17 mouse cellular contexts compared by ENCODE assay signal in the genomic region with DNA sequence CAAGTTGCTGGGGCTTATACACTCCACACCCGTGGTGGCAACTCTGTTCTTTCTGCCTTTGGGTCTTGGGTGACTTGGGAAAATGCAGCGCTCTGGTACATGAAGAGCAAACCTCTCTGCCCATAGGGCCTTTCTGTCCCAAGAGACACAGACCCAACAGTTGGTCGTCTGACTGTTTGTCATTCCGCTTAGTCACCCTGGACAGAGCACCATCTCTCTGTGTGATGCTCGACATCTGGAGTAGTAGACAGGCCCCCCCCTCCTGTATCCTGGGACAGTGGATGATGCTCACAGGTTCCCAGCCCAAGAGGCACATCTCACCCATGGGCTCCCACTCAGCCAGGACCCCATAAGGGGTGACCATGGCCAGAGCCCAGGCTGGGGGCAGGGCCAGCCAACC. TPM values are rescaled to one million over a fixed set of nuclear protein-coding genes. Genes with fewer than 3 reads are reported as not detected.
A peak's percentile ranks its signal among the peaks of the same experiment; 100 is the strongest.
DNase-seq lines count a peak whose midpoint lies in the region; ATAC-seq and TF ChIP-seq lines count a peak whose summit lies in the region.
"Had no signal": no experiment of that assay in that cellular context is flagged by ENCODE, and none has a peak within 500 bp of the region (broad histone marks: within the 10 kb centered on the region; RNA-seq: fewer than 3 reads in every experiment).

No protein-coding gene starts in this region.

- no peak for TF ChIP-seq POLR2A in thymus, adult 2 months (IDR thresholded peaks at IDR 0.05; ENCODE audit: control insufficient read depth, extremely low read depth, insufficient read depth, low read length, poor library complexity)

- peaks cover 99% of the 10 kb centered on the region for H3K4me1 ChIP-seq in E14TG2a.4 (replicated peaks; ENCODE audit: low read depth, low read length)
- H3K4me1 ChIP-seq in hindbrain, embryonic 12.5 days = peaks cover 61% of the 10 kb centered on the region
- H3K4me1 ChIP-seq in midbrain, embryonic 13.5 days (replicated peaks) = peaks cover 49% of the 10 kb centered on the region
- peaks cover 30% of the 10 kb centered on the region for H3K4me1 ChIP-seq in thymus, adult 2 months (replicated peaks; ENCODE audit: control insufficient read depth, insufficient read depth, low read length)

- TF ChIP-seq CTCF in E14TG2a.4 (conservative IDR thresholded peaks at IDR 0.05; ENCODE audit: low read length) = no peak
- no peak for TF ChIP-seq CTCF in thymus, adult 2 months (IDR thresholded peaks at IDR 0.05; ENCODE audit: borderline replicate concordance, control insufficient read depth, extremely low read depth, insufficient read depth, low read length, poor library complexity)

- ATAC-seq in hindbrain, embryonic 12.5 days (ENCODE audit: low FRiP score) = no peak
- peak; percentile 27; the same call in 1 of the 2 replicates for ATAC-seq in midbrain, embryonic 13.5 days

- peak; percentile 43 for DNase-seq in A20 (ENCODE audit: low read depth, low spot score)
- DNase-seq in thymus, adult 2 months = no peak
- DNase-seq in left cerebral cortex, postnatal 4 days = no peak
- no peak for DNase-seq in lung, postnatal 25 days (ENCODE audit: low spot score)
- DNase-seq: adrenal gland, postnatal 25 days; gastrocnemius, postnatal 14 days; heart, postnatal 10 days; kidney, adult 18-20 months; kidney, postnatal 4 days; lung, adult 18-20 months; right cerebral cortex, postnatal 4 days; thymus, postnatal 4 days had no signal

- 0 out of 2 replicates have a peak overlapping the region, but pooled peaks have one; percentile 8 for H3K9ac ChIP-seq in hindbrain, embryonic 12.5 days
- H3K9ac ChIP-seq in midbrain, embryonic 13.5 days (replicated peaks) = no peak overlapping the region
- H3K9ac ChIP-seq: limb, embryonic 12.5 days had no signal

- H3K4me3 ChIP-seq in E14TG2a.4 (replicated peaks; ENCODE audit: low read length) = 0 out of 2 replicates have a peak overlapping the region, but pooled peaks have one; percentile 35
- H3K4me3 ChIP-seq in hindbrain, embryonic 12.5 days = no peak overlapping the region
- no peak overlapping the region for H3K4me3 ChIP-seq in midbrain, embryonic 13.5 days (replicated peaks)
- no peak overlapping the region for H3K4me3 ChIP-seq in thymus, adult 2 months (ENCODE audit: control insufficient read depth, insufficient read depth, low read length)
- H3K4me3 ChIP-seq: erythroblast, embryonic 14.5 days; limb, embryonic 12.5 days had no signal

- peaks cover 85% of the 10 kb centered on the region for H3K36me3 ChIP-seq in E14TG2a.4 (ENCODE audit: insufficient read depth, low read length)
- no peaks in the 10 kb centered on the region for H3K36me3 ChIP-seq in hindbrain, embryonic 12.5 days
- H3K36me3 ChIP-seq in midbrain, embryonic 13.5 days = no peaks in the 10 kb centered on the region
- H3K36me3 ChIP-seq in thymus, adult 2 months (ENCODE audit: control insufficient read depth, insufficient read depth, low read length) = no peaks in the 10 kb centered on the region
- H3K36me3 ChIP-seq: limb, embryonic 12.5 days had no signal

- H3K4me2 ChIP-seq in hindbrain, embryonic 12.5 days (replicated peaks) = 0 out of 2 replicates have a peak overlapping the region, but pooled peaks have one; percentile 2
- 0 out of 2 replicates have a peak overlapping the region, but pooled peaks have one; percentile 0 for H3K4me2 ChIP-seq in midbrain, embryonic 13.5 days (replicated peaks)
- H3K4me2 ChIP-seq: limb, embryonic 12.5 days had no signal

- H3K27me3 ChIP-seq in E14TG2a.4 (ENCODE audit: insufficient read depth, low read length) = no peaks in the 10 kb centered on the region
- H3K27me3 ChIP-seq in hindbrain, embryonic 12.5 days = no peaks in the 10 kb centered on the region
- H3K27me3 ChIP-seq in midbrain, embryonic 13.5 days = no peaks in the 10 kb centered on the region
- no peaks in the 10 kb centered on the region for H3K27me3 ChIP-seq in thymus, adult 2 months (ENCODE audit: control insufficient read depth, insufficient read depth, low read length)
- H3K27me3 ChIP-seq: limb, embryonic 12.5 days had no signal

- 61% methylated on average over 5 of the region's 5 CpGs for WGBS in hindbrain, embryonic 12.5 days
- 59% methylated on average over 5 of the region's 5 CpGs for WGBS in midbrain, embryonic 13.5 days
- 70% methylated on average over 5 of the region's 5 CpGs for WGBS in thymus, adult 2 months

- H3K9me3 ChIP-seq in E14TG2a.4 (ENCODE audit: low read length) = no peaks in the 10 kb centered on the region
- no peaks in the 10 kb centered on the region for H3K9me3 ChIP-seq in hindbrain, embryonic 12.5 days (replicated peaks)
- H3K9me3 ChIP-seq in midbrain, embryonic 13.5 days = no peaks in the 10 kb centered on the region
- H3K9me3 ChIP-seq: limb, embryonic 12.5 days had no signal

- no peak overlapping the region for H3K27ac ChIP-seq in hindbrain, embryonic 12.5 days
- H3K27ac ChIP-seq in midbrain, embryonic 13.5 days = peak overlapping the region; percentile 27
- no peak overlapping the region for H3K27ac ChIP-seq in thymus, adult 2 months (ENCODE audit: control insufficient read depth, insufficient read depth, low read length)
- H3K27ac ChIP-seq: limb, embryonic 12.5 days had no signal

- intact Hi-C loops in left cerebral cortex, postnatal 4 days (cut with DNase I) = no loop called here

RNA-seq across cellular contexts. Expression of a gene that starts 38.6 kb away (rescaled TPM):
- 26.0 and 26.4 TPM in 2 replicates for polyA plus RNA-seq in hindbrain, embryonic 12.5 days (2016; fragmentation: Nextera tagmentation; extraction: Ambion mirVana)
- 21.3 and 25.1 TPM in 2 replicates for polyA plus RNA-seq in midbrain, embryonic 13.5 days (2015; fragmentation: Nextera tagmentation; extraction: Ambion mirVana)
- 62.1 and 63.1 TPM in 2 replicates for polyA plus RNA-seq in thymus, adult 2 months (2012; rRNA removed)
- total RNA-seq in left cerebral cortex, postnatal 4 days (2021) = 10 to 100 TPM; 19.3 to 23.7 TPM

RNA-seq across cellular contexts. Expression of a gene that starts 51.9 kb away (rescaled TPM):
- polyA plus RNA-seq in hindbrain, embryonic 12.5 days (2016; fragmentation: Nextera tagmentation; extraction: Ambion mirVana) = 322 and 326 TPM in 2 replicates
- polyA plus RNA-seq in midbrain, embryonic 13.5 days (2015; fragmentation: Nextera tagmentation; extraction: Ambion mirVana) = 291 and 296 TPM in 2 replicates
- 168 and 225 TPM in 2 replicates for polyA plus RNA-seq in thymus, adult 2 months (2012; rRNA removed)
- total RNA-seq in left cerebral cortex, postnatal 4 days (2021) = 10 to 100 TPM; 66.4 to 74.7 TPM
